Mouse (Mus musculus) G1E (cell line): ENCODE results near the gene Isoc2a.

Experiments used
- CTCF ChIP-seq: IDR thresholded peaks from 2 replicates; pipeline ENCODE4 v1.5.1; 2012; ENCODE audit warnings: low read depth, low read length, inconsistent platforms, mixed read lengths
- GATA1 ChIP-seq: IDR thresholded peaks from 2 replicates; pipeline ENCODE4 v1.6.1; 2012; ENCODE audit warnings: borderline replicate concordance, low read length, inconsistent platforms, mixed read lengths
- GATA2 ChIP-seq: IDR thresholded peaks from 2 replicates; pipeline ENCODE4 v1.6.1; 2012; ENCODE audit warnings: low read depth, low read length, inconsistent platforms, borderline replicate concordance

DNA sequence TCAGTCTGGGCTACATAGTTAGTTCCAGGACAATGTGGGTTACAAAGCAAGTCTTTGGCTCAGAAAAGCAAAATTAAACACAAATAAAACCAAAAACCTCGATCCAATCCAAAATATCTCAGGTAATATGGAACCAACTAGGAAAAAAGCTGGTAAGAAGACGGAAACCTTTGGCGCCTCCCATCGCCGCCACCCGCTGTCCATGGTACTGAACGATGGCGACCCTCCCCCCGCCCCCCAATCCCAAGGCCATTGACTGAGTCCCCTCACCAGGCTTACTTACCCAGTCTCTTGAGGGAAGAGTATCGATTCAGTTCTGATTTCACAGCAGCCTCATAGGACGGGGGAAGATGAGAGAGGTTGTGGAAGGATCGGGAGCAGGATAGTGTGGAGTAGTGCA is 46.5 kb upstream of the Isoc2a start:
- TF ChIP-seq CTCF (no peak), GATA1 (no peak), GATA2 (no peak)
